Mouse (Mus musculus): ENCODE measurements around the gene Tnni3k.

DNA sequence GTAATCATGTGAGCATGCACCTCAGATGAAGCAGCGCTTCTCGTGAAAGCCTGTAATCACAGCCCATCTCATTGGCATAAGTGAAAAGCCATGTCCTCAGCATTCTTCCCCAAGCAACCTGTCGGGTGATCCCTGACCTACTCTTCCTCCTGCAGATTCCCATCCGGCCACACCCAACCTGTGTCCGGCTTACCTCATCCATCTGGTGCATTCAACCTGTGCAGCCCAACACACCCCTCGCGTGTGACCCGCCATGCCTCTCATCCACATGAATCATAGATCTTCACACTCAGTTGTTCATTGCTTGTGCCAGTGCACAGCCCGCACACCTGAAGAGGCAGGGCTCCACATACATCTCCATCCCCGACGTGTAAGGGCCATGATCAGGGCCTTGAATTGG lies 217.3 kb downstream of the Tnni3k start:
- TF ChIP-seq CTCF (IDR thresholded peaks at IDR 0.05; ENCODE audit: low read depth): no peak
- no peak for TF ChIP-seq EP300 (IDR thresholded peaks at IDR 0.05; ENCODE audit: low read depth)

Measured in heart, postnatal 0 days (tissue).